Mouse (Mus musculus): Measurements from ENCODE around the gene Arhgap8.

The Arhgap8 gene

GRCm38 (mm10) chr15:84719791-84720190 is at the start of gene Arhgap8:
TSS of gene Arhgap8 (plus strand) at chr15:84720052.
- DNase-seq: no peak

GRCm38 (mm10) chr15:84670657-84671055 is 49.2 kb upstream of the Arhgap8 start:
- DNase-seq: no peak

GRCm38 (mm10) chr15:84671401-84672307 is 48.2 kb upstream of the Arhgap8 start:
- peak; percentile 54 to 79 for DNase-seq

- DNase-seq: no peak
These were observed 47.6 kb upstream of the Arhgap8 start for GRCm38 (mm10) chr15:84672308-84672615.

- no peak for DNase-seq
These were observed 47.2 kb upstream of the Arhgap8 start for GRCm38 (mm10) chr15:84672616-84673015.

GRCm38 (mm10) chr15:84674329-84675067 is 45.4 kb upstream of the Arhgap8 start:
- DNase-seq: no peak

- no peak for DNase-seq
These were observed 44.5 kb upstream of the Arhgap8 start for GRCm38 (mm10) chr15:84675317-84675716.

GRCm38 (mm10) chr15:84677943-84678342 is 41.9 kb upstream of the Arhgap8 start:
- DNase-seq: no peak

- DNase-seq: no peak
These were observed 40.8 kb upstream of the Arhgap8 start for GRCm38 (mm10) chr15:84679090-84679489.

- no peak for DNase-seq
These were observed 40.1 kb upstream of the Arhgap8 start for GRCm38 (mm10) chr15:84679794-84680193.

- peak; percentile 61 to 78 for DNase-seq
These were observed 39.1 kb upstream of the Arhgap8 start for GRCm38 (mm10) chr15:84680545-84681454.

GRCm38 (mm10) chr15:84681455-84682193 is 38.2 kb upstream of the Arhgap8 start:
- peak in 1 of 2 experiments; percentile 33 for DNase-seq

- no peak for DNase-seq
These were observed 37.6 kb upstream of the Arhgap8 start for GRCm38 (mm10) chr15:84682206-84682605.

- no peak for DNase-seq
These were observed 37.0 kb upstream of the Arhgap8 start for GRCm38 (mm10) chr15:84682821-84683220.

GRCm38 (mm10) chr15:84684520-84684919 is 35.3 kb upstream of the Arhgap8 start:
- DNase-seq: no peak

- no peak for DNase-seq
These were observed 34.4 kb upstream of the Arhgap8 start for GRCm38 (mm10) chr15:84685417-84685816.

GRCm38 (mm10) chr15:84687904-84688303 is 31.9 kb upstream of the Arhgap8 start:
- DNase-seq: no peak

GRCm38 (mm10) chr15:84689356-84689755 is 30.5 kb upstream of the Arhgap8 start:
- DNase-seq: no peak

- DNase-seq: no peak
These were observed 28.3 kb upstream of the Arhgap8 start for GRCm38 (mm10) chr15:84691513-84691912.

- no peak for DNase-seq
These were observed 27.2 kb upstream of the Arhgap8 start for GRCm38 (mm10) chr15:84692645-84693044.

GRCm38 (mm10) chr15:84696021-84696420 is 23.8 kb upstream of the Arhgap8 start:
- DNase-seq: no peak

GRCm38 (mm10) chr15:84697611-84698011 is 22.2 kb upstream of the Arhgap8 start:
- peak; percentile 27 to 55 for DNase-seq
